Mouse (Mus musculus): Measurements from ENCODE around the gene Itpkb. TPM values are rescaled to one million over a fixed set of nuclear protein-coding genes. Genes with fewer than 3 reads are reported as not detected.

Gene Itpkb
- polyA plus RNA-seq, 1 experiment from 2014 or later, result 5.0 TPM

GRCm38 (mm10) chr1:180473566-180473965 lies 143.3 kb downstream of the Itpkb start:
- no peak for ATAC-seq (ENCODE audit: extremely low read depth, insufficient number of reproducible peaks, low FRiP score, low TSS enrichment)
- Histone ChIP-seq H3K4me3 (no peak overlapping the region), H3K36me3 (no peaks in the 10 kb centered on the region), H3K27me3 (replicated peaks) (peaks cover 52% of the 10 kb centered on the region), H3K4me2 (no peak overlapping the region), H3K9ac (no peak overlapping the region), H3K4me1 (no peaks in the 10 kb centered on the region), H3K27ac (replicated peaks) (no peak overlapping the region), H3K9me3 (no peaks in the 10 kb centered on the region)

Other genes with a start within 250 kb of the Itpkb start
- gene Coq8a, start 130.9 kb upstream of the Itpkb start, polyA plus RNA-seq (2015; fragmentation: Nextera tagmentation; extraction: Ambion mirVana), result 26.3 and 28.3 TPM in 2 replicates
- 15.8 and 17.3 TPM in 2 replicates for gene Psen2, start 67.0 kb upstream of the Itpkb start, polyA plus RNA-seq (2015; fragmentation: Nextera tagmentation; extraction: Ambion mirVana)
- gene Stum, start 153.0 kb downstream of the Itpkb start, polyA plus RNA-seq (2015; fragmentation: Nextera tagmentation; extraction: Ambion mirVana), result 0.43 and 0.44 TPM in 2 replicates
- 85.0 and 85.4 TPM in 2 replicates for gene Parp1, start 238.4 kb downstream of the Itpkb start, polyA plus RNA-seq (2015; fragmentation: Nextera tagmentation; extraction: Ambion mirVana)

Data from heart, embryonic 13.5 days (tissue).